Mouse (Mus musculus) large intestine, adult 2 months (tissue): ENCODE measurements around the gene Ifi35. TPM values are rescaled to one million over a fixed set of nuclear protein-coding genes. Genes with fewer than 3 reads are reported as not detected.

Source experiments
- DNase-seq: peaks from one replicate; pipeline ENCODE4 v3.0.0-alpha.2; 2012; ENCODE audit warnings: low read depth, low spot score
- WGBS: fragments of 180-500 bp; shearing (Covaris S2); methylation state at CpG from one replicate; pipeline ENCODE4 v1.1.7; 2018; 5-methylcytosine and 5-hydroxymethylcytosine counted together
- polyA plus RNA-seq: library from polyadenylated mRNA; depleted of rRNA; stranded (reverse); fragments of >200 nt; gene quantifications from 2 replicates; pipeline ENCODE4 v1.2.3, GENCODE M21; 2012; rRNA removed

The Ifi35 gene
- polyA plus RNA-seq, 1 experiment = 96.2 TPM

DNA sequence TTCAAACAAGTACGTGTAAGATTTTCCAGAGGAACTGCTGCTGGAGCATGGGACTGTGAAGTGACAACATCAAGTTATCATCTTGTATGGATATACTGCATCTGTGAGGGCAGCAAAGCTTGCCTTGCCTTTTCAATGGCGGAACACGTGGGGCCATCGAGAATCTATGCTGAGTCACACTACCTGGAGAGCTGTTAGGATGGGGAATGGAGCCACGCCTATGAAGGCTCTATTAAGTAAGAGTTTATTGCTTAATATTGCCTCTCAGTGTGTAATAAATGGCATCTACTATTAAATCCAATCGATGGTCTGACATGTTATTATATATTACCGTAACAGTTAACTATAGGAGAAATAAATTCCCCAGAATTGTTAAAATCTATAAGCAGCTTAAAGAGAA lies 58.9 kb downstream of the Ifi35 start:
- WGBS = 76% methylated on average over 7 of the region's 7 CpGs

More for the DNA sequence above, 58.9 kb downstream of the Ifi35 start:
- DNase-seq = no peak

Other genes starting within 250 kb of the Ifi35 start
- gene Ezh1, start 221.9 kb upstream of the Ifi35 start, polyA plus RNA-seq = 22.1 and 30.6 TPM in 2 replicates
- 38.9 and 40.8 TPM in 2 replicates for gene Ramp2, start 202.4 kb upstream of the Ifi35 start, polyA plus RNA-seq
- 80.6 and 82.2 TPM in 2 replicates for gene Vps25, start 194.7 kb upstream of the Ifi35 start, polyA plus RNA-seq
- gene Wnk4, start 187.8 kb upstream of the Ifi35 start, polyA plus RNA-seq = 4.5 and 5.1 TPM in 2 replicates
- gene Cntd1, start 169.4 kb upstream of the Ifi35 start, polyA plus RNA-seq = 0.21 and 0.37 TPM in 2 replicates
- 336 and 344 TPM in 2 replicates for gene Coa3, start 169.3 kb upstream of the Ifi35 start, polyA plus RNA-seq
- gene Becn1, start 146.1 kb upstream of the Ifi35 start, polyA plus RNA-seq = 59.8 and 107 TPM in 2 replicates
- 52.4 and 56.6 TPM in 2 replicates for gene Psme3, start 132.2 kb upstream of the Ifi35 start, polyA plus RNA-seq
- gene Aoc2, start 123.3 kb upstream of the Ifi35 start, polyA plus RNA-seq = 4.3 and 6.9 TPM in 2 replicates
- 10.9 and 16.1 TPM in 2 replicates for gene Aoc3, start 117.8 kb upstream of the Ifi35 start, polyA plus RNA-seq
- 5.1 and 20.6 TPM in 2 replicates for gene G6pc, start 80.8 kb upstream of the Ifi35 start, polyA plus RNA-seq
- 17.0 and 17.9 TPM in 2 replicates for gene Aarsd1, start 30.8 kb upstream of the Ifi35 start, polyA plus RNA-seq
- gene Gm27029, start 23.6 kb upstream of the Ifi35 start, polyA plus RNA-seq = 0.32 and 0.41 TPM in 2 replicates
- 19.7 and 23.6 TPM in 2 replicates for gene Rundc1, start 23.3 kb upstream of the Ifi35 start, polyA plus RNA-seq
- gene Ptges3l, start 23.1 kb upstream of the Ifi35 start, polyA plus RNA-seq = 1.8 and 3.2 TPM in 2 replicates
- 386 and 502 TPM in 2 replicates for gene Rpl27, start 6.1 kb upstream of the Ifi35 start, polyA plus RNA-seq
- gene Rnd2, start 16.6 kb downstream of the Ifi35 start, polyA plus RNA-seq = 13.4 and 20.2 TPM in 2 replicates
- gene Vat1, start 17.8 kb downstream of the Ifi35 start, polyA plus RNA-seq = 90.6 and 140 TPM in 2 replicates
- gene Brca1, start 103.5 kb downstream of the Ifi35 start, polyA plus RNA-seq = 1.3 and 2.1 TPM in 2 replicates
- gene Nbr1, start 103.7 kb downstream of the Ifi35 start, polyA plus RNA-seq = 58.9 and 105 TPM in 2 replicates
- 112 and 164 TPM in 2 replicates for gene Tmem106a, start 133.8 kb downstream of the Ifi35 start, polyA plus RNA-seq
- not detected in 2 replicates for gene Gm11634, start 150.8 kb downstream of the Ifi35 start, polyA plus RNA-seq
- gene Rdm1, start 178.8 kb downstream of the Ifi35 start, polyA plus RNA-seq = 26.1 and 26.7 TPM in 2 replicates
- 26.3 and 36.9 TPM in 2 replicates for gene Arl4d, start 217.1 kb downstream of the Ifi35 start, polyA plus RNA-seq